Mouse (Mus musculus) thymus, postnatal 0 days (tissue): ENCODE data around the gene Sbk2. TPM values are rescaled to one million over a fixed set of nuclear protein-coding genes. Genes with fewer than 3 reads are reported as not detected.

ENCODE experiments used
- DNase-seq: peaks from one replicate; pipeline ENCODE4 v3.0.0-alpha.2; 2015; ENCODE audit warnings: low spot score
- polyA plus RNA-seq: library from polyadenylated mRNA; unstranded; fragments of >200 nt; fragmentation: Nextera tagmentation; extraction: Ambion mirVana; gene quantifications from 2 replicates; pipeline ENCODE4 v1.2.1, GENCODE M21; 2015

The Sbk2 gene
- polyA plus RNA-seq, 1 experiment from 2014 or later: 0.21 TPM

DNA sequence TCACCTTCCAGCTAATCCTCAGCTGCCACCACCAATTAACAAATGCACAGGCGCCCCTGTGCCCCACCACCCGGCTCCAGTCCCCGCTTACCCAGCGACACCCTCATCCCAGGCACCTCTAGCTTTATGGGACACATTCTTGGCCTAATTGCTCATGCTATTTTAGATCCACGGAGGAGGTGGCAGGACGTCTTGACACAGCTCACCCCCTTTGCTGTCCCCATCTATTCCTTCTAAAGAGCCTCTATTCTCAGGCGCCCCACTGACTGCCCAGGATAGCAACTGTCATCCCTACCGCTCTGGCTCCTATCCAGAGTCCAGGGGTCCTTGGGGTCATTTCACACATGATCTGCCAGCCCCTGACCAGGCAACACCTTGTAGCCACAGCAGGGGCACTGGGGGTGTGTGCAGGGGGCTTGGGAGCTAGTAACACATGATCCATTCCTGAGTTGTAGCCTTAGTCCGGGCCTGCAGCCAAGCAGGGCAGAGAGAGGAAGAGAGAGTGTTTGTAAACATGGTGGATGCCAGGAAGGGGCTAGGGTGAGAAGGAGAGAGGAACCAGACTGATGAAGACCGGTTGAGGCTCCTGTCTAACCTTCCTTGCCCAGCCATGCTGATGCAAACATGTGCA, 10.3 kb downstream of the Sbk2 start:
- no peak for DNase-seq

DNA sequence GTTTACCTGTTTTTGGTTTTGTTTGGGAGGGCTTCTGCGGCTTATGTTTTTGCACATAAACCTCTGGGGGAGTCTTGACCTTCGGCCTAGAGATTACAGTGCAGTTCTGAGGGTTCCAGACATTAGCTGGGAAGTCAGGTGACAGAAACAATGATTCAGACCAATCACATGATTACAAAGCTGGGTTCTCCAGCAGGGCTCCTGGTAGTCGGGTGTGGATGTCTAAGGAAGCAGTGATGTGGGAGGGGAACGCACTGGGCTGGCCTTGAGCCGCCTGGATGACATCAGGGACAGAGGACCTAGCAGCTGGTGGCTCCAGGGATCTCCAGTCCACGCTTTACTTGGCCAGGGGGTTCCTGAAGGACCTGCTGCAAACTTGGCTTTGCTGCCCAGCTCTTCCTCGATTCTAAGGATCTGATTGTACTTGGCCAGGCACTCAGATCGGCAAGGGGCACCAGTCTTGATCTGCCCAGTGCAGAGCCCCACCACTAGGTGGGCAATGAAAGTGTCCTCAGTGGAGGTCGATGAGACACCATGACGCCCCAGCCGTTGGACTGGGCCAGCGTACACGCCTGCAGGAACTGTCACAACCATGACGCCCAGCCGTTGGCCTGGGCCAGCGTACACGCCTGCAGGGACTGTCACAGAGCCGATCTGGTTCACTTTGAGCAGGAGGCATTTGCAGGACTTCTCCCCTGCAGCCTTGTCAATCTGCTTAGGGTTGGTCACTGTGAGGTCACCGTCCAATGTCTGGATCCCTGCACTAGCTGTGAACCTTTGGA, 13.5 kb downstream of the Sbk2 start:
- no peak for DNase-seq

DNA sequence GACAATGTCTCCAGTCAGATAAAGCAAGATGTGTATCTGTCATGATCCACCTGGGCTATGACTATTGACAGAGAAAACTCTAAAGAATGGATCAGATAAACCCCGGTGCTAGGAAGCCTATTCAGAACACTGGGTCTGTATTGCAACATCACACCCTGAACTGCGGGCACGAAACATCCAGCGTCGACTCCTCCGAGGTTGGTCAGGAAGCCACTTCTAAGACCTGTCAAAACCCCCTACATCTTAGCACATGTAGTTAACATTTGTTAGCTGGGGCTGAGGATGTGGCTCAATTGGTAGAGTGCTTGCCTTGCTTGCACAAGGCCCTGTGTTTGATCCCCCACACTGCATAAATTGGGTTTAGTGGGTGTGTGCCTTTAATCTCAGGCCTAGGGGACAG, 15.8 kb downstream of the Sbk2 start:
- peak; percentile 22 for DNase-seq

DNA sequence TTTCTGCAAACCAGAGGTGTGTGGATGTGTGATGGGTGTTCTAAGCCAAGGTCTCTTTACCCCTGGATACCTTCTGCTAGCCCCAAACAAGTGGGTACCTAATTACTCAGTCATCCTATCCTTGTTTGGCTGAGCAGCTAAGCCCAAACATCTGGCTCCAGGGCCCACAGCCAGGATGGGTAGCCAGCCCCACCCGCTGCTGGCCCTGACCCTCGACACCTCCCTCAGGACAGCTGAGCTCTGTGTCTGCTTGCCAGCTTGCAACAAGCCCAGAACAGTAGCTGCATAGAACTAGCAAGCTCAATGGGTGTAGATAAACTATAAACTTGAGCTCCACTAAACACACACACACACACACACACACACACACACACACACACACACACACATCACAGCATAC, 16.4 kb downstream of the Sbk2 start:
- DNase-seq: no peak

DNA sequence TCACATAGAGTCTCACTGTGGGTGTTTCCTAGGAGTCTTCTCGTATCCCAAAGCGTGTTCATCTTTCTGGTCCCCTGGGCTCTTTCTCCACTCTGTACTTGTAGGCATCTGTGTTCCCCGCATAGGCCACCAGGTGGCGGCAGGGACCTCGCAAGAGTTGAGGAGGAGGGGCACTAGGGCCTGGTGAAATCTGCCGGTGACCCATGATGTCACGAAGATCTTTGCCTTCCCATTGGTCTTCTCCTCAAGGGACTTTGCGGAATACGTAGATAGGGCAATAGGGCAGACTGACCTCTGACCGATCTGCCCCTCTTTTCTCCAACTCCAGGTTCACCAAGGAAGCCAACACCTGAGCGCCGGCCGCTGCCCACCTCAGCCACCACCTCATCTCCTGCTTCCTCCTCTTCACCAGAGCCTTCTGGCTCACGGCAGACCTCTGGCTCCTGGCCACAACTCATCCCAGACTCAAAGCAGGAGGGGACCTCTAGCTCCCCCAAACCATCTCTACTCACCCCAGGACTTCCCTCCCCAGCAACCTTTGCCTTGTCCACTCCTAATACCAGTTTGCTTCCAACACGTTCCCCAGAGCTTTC, 20.9 kb downstream of the Sbk2 start:
- DNase-seq: peak; percentile 92

DNA sequence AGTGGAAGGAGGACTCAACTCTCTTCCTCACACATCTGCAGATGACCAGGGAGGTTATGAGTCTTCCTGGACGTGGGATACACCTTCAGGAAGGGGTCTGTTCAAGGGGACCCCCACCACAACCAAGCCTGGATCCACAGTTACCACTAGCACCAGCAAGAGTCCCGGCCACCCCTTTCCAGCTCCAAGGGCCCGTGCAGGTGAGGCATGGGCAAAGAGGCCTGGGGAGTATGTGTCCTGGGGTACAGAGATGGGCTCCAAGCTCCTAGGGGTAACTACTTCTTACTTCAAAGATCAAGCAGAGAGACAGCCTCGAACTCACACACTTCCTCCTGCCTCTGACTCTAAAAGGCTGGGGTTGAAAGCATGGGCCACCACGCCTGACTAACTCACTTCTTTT, 21.5 kb downstream of the Sbk2 start:
- no peak for DNase-seq

DNA sequence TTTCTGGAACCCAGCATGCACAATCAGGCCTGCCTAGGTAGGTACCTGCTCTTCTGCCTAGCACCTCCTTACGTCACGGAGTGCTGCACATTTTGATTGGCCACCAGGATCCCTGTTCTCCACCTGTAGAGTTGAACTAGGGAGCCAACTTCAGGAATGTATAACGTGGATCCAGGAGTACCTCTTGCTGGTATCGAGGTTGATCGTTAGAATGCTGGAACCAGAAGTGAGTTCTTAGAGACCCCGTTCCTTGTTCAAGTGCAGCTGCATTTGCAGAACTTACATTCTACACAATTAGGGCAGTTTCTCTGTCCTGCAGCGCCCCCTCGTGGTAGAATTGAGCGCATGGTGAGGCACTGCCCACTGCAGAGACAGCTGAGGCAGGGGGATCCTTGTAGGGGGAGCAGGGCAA, 24.1 kb downstream of the Sbk2 start:
- peak; percentile 88 for DNase-seq

DNA sequence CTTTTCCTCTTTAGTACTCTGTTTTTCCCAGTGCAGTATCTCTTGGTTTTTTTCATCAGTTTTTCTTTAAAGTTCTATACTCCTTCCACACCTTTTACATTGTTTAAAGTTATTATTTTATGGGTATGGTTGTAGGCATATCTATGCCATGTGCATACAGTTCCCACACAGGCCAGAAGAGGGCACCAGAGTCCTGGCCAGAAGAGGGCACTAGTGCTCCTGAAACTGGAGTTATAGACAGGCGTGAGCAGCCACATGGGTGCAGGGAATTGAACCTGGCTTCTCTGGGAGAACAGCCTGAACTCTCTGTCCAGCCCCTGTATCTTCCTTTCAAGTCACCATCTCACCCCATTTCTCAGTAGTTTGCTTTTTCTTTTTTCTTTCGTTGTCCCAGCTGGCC, 25.8 kb downstream of the Sbk2 start:
- DNase-seq: peak; percentile 71

DNA sequence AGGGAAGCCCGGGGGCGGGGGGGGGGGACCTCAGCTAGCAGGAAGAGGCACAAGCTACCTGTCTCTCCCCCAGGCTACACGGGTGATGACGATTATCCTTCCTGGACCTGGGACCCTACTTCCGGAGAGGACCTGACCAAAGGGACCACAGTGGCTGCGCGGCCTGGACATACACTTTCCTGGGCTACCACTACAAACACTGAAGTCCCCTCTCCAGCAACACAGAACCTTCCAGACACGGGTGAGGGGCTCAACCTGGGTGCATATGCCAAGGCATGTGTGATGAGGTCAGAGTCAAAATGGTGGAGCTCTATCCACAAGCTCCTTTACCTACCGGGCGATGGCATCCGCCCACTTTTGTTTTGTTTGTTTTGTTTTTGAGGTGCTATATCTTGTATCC, 26.8 kb downstream of the Sbk2 start:
- DNase-seq: no peak

DNA sequence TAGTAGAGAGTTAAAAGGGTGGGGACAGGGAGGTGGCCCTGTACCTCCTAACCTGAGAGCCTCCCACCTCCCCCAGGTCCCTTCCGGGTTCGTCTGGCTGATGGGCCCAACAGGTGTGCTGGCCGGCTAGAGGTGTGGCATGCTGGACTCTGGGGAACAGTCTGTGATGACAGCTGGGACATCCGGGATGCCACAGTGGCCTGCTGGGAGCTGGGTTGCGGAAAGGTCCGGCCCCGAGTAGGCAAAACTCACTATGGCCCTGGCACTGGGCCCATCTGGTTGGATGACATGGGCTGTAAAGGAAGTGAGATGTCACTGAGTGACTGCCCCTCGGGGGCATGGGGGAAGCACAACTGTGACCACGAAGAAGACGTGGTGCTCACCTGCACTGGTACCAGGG, 27.4 kb downstream of the Sbk2 start:
- no peak for DNase-seq

DNA sequence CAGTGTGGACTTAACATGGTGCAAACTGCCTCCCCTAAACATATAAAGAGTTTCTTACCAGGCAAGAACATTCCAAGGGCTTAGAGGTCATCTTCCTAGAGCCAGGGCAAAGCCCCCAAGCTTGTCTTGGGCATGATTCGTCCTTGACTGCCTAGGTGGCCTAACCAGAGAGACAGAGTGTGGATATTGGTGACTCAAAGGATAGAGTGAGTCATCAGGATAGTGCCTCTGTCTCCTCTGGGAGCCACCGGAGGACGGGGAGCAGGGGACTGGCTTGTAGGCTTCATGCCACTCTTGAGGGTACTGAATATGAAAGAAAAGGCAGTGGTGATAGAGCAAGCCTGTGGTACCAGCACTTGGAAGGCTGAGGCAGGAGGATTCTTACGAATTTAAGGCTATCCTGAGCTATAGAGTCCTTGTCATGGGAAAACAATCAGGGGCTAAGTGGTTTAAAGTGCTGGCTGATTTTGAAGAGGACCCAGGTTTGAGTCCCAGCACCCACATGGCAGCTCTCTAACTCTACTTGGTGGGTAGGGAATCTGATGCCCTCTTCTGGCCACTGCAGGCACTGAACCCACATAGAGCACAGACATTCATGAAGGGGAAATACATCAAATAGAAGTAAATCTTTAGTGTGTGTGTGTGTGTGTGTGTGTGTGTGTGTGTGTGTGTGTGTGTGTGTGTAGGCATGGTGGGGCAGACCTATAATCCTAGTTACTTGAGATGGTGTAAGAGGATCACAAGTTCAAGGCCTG, 29.9 kb downstream of the Sbk2 start:
- no peak for DNase-seq

DNA sequence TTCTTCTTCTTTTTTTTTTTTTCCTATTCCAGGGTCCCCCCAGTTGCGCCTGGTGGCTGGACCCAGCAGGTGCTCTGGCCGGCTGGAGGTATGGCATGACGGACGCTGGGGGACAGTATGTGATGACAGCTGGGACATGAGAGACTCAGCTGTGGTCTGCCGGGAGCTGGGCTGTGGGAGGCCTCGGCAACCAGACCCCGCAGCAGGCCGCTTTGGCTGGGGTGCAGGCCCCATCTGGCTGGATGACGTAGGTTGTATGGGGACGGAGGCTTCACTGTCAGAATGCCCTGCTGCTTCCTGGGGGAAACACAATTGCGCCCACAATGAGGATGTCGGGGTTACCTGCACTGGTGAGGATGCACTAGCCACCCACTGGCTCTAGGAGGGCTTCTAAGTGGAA, 31.1 kb downstream of the Sbk2 start:
- DNase-seq: no peak

DNA sequence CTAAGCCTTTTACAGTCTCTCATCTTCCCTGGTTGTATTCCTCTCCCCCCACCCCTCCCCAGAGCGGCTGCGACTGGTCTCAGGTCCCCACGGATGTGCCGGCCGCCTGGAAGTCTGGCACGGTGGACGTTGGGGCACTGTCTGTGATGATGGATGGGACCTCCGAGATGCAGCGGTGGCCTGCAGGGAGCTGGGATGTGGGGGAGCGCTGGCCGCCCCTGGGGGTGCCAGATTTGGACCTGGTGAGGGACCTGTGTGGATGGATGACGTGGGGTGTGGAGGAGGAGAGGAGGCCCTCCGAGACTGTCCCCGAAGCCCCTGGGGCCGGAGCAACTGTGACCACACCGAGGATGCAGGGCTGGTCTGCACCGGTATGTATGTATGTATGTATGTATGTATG, 35.9 kb downstream of the Sbk2 start:
- no peak for DNase-seq

DNA sequence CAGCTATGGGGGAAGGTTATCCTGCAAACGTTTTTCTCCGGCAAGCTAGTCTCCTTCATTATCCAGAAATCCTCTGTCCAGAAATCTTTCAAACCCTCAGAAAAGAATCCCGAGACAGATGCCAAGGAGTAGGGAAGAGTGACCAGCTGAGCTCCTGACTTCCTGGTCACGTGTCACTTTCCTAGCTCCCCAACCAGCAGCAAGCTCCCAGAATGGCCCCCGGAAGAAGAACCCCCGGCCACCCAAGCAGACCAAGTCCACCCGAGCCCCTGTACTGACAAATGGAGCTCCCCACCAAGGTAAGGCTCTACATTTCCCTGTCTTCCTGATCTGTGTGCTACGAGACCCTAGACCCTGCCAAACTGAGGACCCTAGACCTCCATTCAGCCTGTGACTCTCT, 36.5 kb downstream of the Sbk2 start:
- no peak for DNase-seq

DNA sequence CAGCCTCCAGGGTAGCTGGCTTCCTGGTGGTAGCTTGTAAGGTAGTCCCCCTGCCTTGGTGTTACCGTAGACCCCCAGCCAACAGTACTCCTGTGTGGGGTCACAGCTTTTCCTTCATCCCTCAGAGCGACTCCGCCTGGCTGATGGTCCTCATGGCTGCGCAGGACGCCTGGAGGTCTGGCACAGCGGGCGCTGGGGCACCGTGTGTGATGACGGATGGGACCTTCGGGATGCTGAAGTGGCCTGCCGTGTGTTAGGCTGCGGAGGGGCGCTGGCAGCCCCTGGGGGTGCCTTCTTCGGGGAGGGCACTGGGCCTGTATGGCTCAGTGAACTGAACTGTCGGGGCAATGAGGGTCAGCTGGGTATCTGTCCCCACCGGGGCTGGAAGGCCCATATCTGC, 37.4 kb downstream of the Sbk2 start:
- no peak for DNase-seq

DNA sequence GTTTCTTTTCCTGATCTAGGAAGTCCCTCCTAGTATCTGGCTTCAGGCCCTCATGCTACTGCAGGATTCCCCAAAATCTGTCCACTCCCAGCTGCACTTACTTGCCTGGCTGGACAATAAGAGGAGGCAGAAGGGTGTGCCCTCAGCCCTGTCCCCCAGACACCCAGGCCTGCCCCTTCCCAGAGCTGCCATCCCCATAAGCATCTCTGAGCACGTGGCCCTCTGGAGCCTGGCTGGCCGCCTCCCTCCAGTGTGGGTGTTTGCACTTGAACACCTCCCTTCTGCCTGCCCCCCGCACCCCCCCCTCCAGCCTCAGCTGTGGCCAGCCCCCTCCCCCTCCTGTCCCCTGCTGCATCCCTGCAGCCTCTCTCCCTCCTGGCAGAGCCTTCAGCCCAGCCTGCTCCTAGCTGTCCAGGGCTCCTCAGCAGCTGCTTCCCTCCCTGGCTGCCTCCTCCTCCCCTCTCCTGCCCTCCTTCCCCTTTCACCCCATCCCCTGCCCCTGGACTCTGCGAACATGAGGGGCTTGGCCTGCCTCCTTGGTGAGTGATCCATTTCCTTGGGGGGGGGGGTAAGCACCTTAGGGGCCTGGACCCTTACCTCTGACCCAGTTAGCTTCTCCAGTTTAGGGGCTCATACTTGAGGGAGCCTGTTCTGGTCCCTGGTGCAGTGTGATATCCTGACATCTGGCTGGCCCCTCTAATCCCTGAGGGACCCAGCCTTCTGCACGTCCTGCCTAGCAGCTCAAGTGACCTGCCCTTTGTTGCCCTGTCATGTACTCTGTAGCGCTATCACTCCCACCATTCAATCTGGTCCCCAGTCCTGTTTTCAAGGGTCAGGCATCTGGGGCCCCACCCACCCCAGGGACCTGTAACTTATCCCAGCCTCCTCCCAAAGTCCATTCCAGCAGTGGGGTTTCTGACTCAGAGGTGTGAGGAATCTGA, 38.5 kb downstream of the Sbk2 start, which contains the start of gene Ssc5d:
Ssc5d (plus strand) TSS at position 345 of the 941 bp plus-strand sequence.
- no peak for DNase-seq

DNA sequence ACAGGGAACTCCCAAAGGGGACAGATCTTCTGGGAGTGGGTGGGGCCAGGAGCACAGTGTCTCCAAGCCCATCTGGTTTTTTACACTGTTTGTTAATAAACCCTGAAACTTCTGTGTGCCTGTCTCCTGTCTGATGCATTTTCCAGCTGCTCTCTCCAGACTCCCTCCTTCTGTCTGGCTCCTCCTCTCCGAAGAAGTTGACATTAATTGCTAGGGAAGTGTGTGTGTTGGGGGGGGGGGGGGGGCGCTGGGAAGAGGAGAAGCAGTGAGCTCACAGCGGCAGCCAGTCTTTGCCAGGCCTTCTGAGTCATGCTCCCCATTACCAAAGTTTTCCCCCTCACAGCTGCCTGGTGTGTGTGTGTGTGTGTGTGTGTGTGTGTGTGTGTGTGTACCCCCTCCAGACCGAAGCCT, 39.3 kb downstream of the Sbk2 start:
- DNase-seq: no peak

DNA sequence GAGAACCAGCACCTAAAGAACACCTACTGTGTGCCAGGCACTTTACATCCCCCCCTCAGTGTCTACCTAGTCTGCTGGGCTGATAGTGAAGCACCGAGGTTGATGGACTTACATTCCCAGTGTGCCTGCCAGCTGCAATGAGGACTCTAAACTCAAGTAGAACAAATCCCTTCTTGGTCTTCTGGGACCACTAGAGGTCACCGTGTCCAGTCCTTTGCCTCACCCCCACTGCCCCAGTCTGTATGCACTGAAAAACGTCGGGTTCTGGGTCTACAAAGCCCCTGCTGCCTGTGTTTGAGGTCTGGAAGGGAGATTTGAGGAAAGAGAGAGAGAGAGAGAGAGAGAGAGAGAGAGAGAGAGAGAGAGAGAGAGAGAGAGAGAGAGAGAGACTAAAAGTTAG, 39.7 kb downstream of the Sbk2 start:
- DNase-seq: no peak

DNA sequence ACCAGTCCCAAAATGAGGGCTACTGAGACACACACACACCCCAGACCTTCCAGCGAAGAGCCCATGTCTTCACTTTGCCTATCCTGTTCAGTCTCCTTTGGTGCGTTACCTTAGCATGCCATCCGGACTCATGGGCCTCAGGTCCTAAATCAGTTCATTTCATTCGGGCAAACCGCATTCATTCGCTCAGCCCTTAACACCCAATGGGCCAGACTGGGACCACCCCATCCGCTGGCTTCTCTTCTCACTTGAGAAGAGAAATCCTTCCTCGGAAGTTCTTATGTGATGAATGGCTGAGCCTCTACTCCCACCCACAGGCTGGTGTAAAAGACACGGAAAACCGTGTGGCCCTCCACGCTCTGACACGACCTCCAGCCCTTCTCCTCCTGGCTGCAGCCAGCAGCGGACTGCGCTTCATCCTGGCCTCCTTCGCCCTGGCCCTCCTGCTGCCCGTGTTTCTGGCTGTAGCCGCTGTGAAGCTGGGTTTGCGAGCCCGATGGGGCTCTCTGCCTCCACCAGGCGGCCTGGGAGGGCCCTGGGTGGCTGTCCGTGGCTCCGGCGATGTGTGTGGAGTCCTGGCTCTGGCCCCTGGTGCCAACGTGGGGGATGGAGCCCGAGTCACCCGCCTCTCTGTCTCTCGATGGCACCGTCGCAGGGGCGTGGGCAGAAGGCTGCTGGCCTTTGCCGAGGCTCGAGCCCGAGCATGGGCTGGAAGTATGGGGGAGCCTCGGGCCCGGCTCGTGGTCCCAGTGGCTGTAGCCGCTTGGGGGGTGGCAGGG, 40.4 kb downstream of the Sbk2 start:
- no peak for DNase-seq

DNA sequence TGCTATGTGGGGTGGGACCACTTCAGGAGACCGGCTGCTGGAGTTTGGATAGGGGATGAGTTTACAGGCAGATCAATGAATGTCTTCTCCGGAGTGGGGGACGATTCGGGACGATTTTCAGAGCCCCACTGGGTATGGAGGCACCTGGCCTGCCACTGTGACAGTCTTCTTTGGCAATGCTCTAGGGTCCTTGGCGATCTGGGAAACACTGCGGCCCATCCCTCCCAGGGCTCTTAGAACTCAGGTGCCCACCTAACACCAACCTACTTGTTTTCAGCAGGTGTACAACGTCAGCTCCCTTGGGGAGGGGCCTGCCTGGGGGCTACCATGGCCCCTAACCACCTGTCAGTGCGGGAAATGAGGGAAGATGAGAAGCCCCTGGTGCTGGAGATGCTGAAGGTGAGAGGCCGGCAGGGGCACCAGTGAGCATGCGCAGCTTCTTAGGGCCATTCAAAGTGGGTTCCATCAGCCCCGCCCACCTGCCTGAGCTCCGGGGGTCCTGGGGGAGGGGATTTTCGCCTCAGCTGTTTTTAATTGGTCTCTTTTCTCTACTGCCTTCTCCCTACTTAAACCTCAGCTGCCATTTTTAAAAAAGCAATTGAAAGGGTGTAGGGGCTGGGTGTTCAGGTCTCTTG, 41.2 kb downstream of the Sbk2 start:
- no peak for DNase-seq
